Mouse (Mus musculus) hindbrain, embryonic 15.5 days (tissue): Measurements from ENCODE around the gene Mrm3. TPM values are rescaled to one million over a fixed set of nuclear protein-coding genes. Genes with fewer than 3 reads are reported as not detected.
A peak's percentile ranks its signal among the peaks of the same experiment; 100 is the strongest.
"Not testable (repeated sequence)": the region's sequence is repeated elsewhere in the genome, so short reads cannot be mapped to it uniquely, and the experiment has no call there.

Source experiments
- ATAC-seq: fragments of 200-750 bp; cut with Nextera tagmentation; 2 replicates; pipeline ENCODE4 v1.8.0; 2017; ENCODE audit warnings: low read depth, moderate number of reproducible peaks, moderate TSS enrichment; ENCODE audit not compliant: low FRiP score
- H3K27ac ChIP-seq: fragments of 300-500 bp; sonication (generic); replicated peaks from 2 replicates; pipeline ENCODE4 v1.5.1; 2015; ENCODE audit warnings: mild to moderate bottlenecking, inconsistent platforms
- H3K27me3 ChIP-seq: fragments of 300-500 bp; sonication (generic); 2 replicates; pipeline ENCODE4 v1.6.1; 2015; ENCODE audit warnings: control low read depth, inconsistent platforms
- H3K36me3 ChIP-seq: fragments of 300-500 bp; sonication (generic); 2 replicates; pipeline ENCODE4 v1.6.1; 2015; ENCODE audit warnings: control low read depth, inconsistent platforms
- H3K4me1 ChIP-seq: fragments of 300-500 bp; sonication (generic); replicated peaks from 2 replicates; pipeline ENCODE4 v1.6.1; 2015; ENCODE audit warnings: control low read depth, inconsistent platforms
- H3K4me2 ChIP-seq: fragments of 300-500 bp; sonication (generic); 2 replicates; pipeline ENCODE4 v1.6.1; 2015; ENCODE audit warnings: moderate library complexity, mild to moderate bottlenecking, inconsistent platforms
- H3K4me3 ChIP-seq: fragments of 300-500 bp; sonication (generic); 2 replicates; pipeline ENCODE4 v1.5.1; 2015; ENCODE audit warnings: mild to moderate bottlenecking, inconsistent platforms
- H3K9ac ChIP-seq: fragments of 300-500 bp; sonication (generic); 2 replicates; pipeline ENCODE4 v1.6.1; 2015; ENCODE audit warnings: inconsistent platforms
- H3K9me3 ChIP-seq: fragments of 300-500 bp; sonication (generic); 2 replicates; pipeline ENCODE4 v1.6.1; 2016; ENCODE audit warnings: control low read depth, inconsistent platforms
- WGBS: fragments of 180-500 bp; shearing (Covaris S2); methylation state at CpG from one replicate; pipeline ENCODE4 v1.1.7; 2015; 5-methylcytosine and 5-hydroxymethylcytosine counted together
- polyA plus RNA-seq: library from polyadenylated mRNA; unstranded; fragments of >200 nt; fragmentation: Nextera tagmentation; extraction: Ambion mirVana; gene quantifications from 2 replicates; pipeline ENCODE4 v1.2.1, GENCODE M21; 2015

Gene Mrm3
- polyA plus RNA-seq, result 23.8 and 26.6 TPM in 2 replicates

- Histone ChIP-seq H3K9me3 (no peaks in the 10 kb centered on the region), H3K36me3 (peaks cover 14% of the 10 kb centered on the region), H3K4me3 (peak within 1 kb of the TSS; percentile 93), H3K27me3 (no peaks in the 10 kb centered on the region), H3K9ac (peak within 1 kb of the TSS; percentile 88), H3K4me1 (peaks cover 34% of the 10 kb centered on the region), H3K4me2 (peak within 1 kb of the TSS; percentile 82), H3K27ac (peak within 1 kb of the TSS; percentile 88)
- peak; percentile 92 for ATAC-seq
- under 1% methylated on average over 61 of the region's 61 CpGs for WGBS
Measured at GRCm38 (mm10) chr11:76242901-76243810, at the start of gene Mrm3, which contains the start of gene Glod4. Gene Mrm3 (plus strand): TSS chr11:76243715. Gene Glod4 (minus strand): TSS chr11:76243725.

GRCm38 (mm10) chr11:76196275-76196976, 47.1 kb upstream of the Mrm3 start:
- Histone ChIP-seq H3K27ac (no peak overlapping the region), H3K27me3 (no peaks in the 10 kb centered on the region), H3K4me2 (no peak overlapping the region), H3K4me3 (no peak overlapping the region), H3K9me3 (no peaks in the 10 kb centered on the region), H3K4me1 (peaks cover 4% of the 10 kb centered on the region), H3K9ac (no peak overlapping the region), H3K36me3 (no peaks in the 10 kb centered on the region)
- WGBS, result 59% methylated on average over 8 of the region's 8 CpGs
- no peak for ATAC-seq

GRCm38 (mm10) chr11:76196977-76197469, 46.5 kb upstream of the Mrm3 start:
- WGBS, result 58% methylated on average over 8 of the region's 8 CpGs
- no peaks in the 10 kb centered on the region for H3K36me3 ChIP-seq
- no peaks in the 10 kb centered on the region for H3K27me3 ChIP-seq
- H3K4me1 ChIP-seq, result peaks cover 6% of the 10 kb centered on the region
- H3K9ac ChIP-seq, result no peak overlapping the region
- no peaks in the 10 kb centered on the region for H3K9me3 ChIP-seq
- H3K4me2 ChIP-seq, result no peak overlapping the region
- no peak overlapping the region for H3K4me3 ChIP-seq
- no peak for ATAC-seq
- H3K27ac ChIP-seq, result no peak overlapping the region

- no peaks in the 10 kb centered on the region for H3K9me3 ChIP-seq
- H3K4me2 ChIP-seq, result peak overlapping the region; percentile 80
- under 1% methylated on average over 87 of the region's 90 CpGs for WGBS
- peaks cover 21% of the 10 kb centered on the region for H3K36me3 ChIP-seq
- H3K9ac ChIP-seq, result peak overlapping the region; percentile 91
- peak overlapping the region; percentile 90 for H3K4me3 ChIP-seq
- peak; percentile 97 for ATAC-seq
- H3K27me3 ChIP-seq, result no peaks in the 10 kb centered on the region
- H3K27ac ChIP-seq, result peak overlapping the region; percentile 88
- H3K4me1 ChIP-seq, result peaks cover 22% of the 10 kb centered on the region
Measured at GRCm38 (mm10) chr11:76201761-76202674, 41.5 kb upstream of the Mrm3 start.

- ATAC-seq, result no peak
- H3K9ac ChIP-seq, result no peak overlapping the region
- peaks cover 16% of the 10 kb centered on the region for H3K4me1 ChIP-seq
- H3K27me3 ChIP-seq, result no peaks in the 10 kb centered on the region
- no peak overlapping the region for H3K4me3 ChIP-seq
- H3K9me3 ChIP-seq, result no peaks in the 10 kb centered on the region
- WGBS, result 89% methylated on average over 5 of the region's 5 CpGs
- H3K36me3 ChIP-seq, result peaks cover 46% of the 10 kb centered on the region
- no peak overlapping the region for H3K4me2 ChIP-seq
- H3K27ac ChIP-seq, result no peak overlapping the region
Measured at GRCm38 (mm10) chr11:76206793-76207192, 36.7 kb upstream of the Mrm3 start.

GRCm38 (mm10) chr11:76210228-76210985, 33.1 kb upstream of the Mrm3 start:
- H3K4me2 ChIP-seq, result no peak overlapping the region
- H3K4me1 ChIP-seq, result no peaks in the 10 kb centered on the region
- H3K4me3 ChIP-seq, result no peak overlapping the region
- no peaks in the 10 kb centered on the region for H3K27me3 ChIP-seq
- no peak for ATAC-seq
- no peaks in the 10 kb centered on the region for H3K9me3 ChIP-seq
- H3K27ac ChIP-seq, result no peak overlapping the region
- peaks cover 57% of the 10 kb centered on the region for H3K36me3 ChIP-seq
- WGBS, result 89% methylated on average over 13 of the region's 13 CpGs
- no peak overlapping the region for H3K9ac ChIP-seq

- ATAC-seq, H3K4me1 ChIP-seq, H3K9ac ChIP-seq, H3K9me3 ChIP-seq, H3K27me3 ChIP-seq, H3K4me2 ChIP-seq, H3K4me3 ChIP-seq, H3K27ac ChIP-seq: not testable (repeated sequence)
- 89% methylated on average over 5 of the region's 6 CpGs for WGBS
- H3K36me3 ChIP-seq, result peaks cover 45% of the 10 kb centered on the region
Measured at GRCm38 (mm10) chr11:76211595-76211994, 31.9 kb upstream of the Mrm3 start.

- Histone ChIP-seq H3K27me3 (no peaks in the 10 kb centered on the region), H3K4me2 (no peak overlapping the region), H3K4me3 (no peak overlapping the region), H3K36me3 (peaks cover 24% of the 10 kb centered on the region), H3K9ac (no peak overlapping the region), H3K9me3 (no peaks in the 10 kb centered on the region), H3K27ac (no peak overlapping the region), H3K4me1 (peaks cover 11% of the 10 kb centered on the region)
- 15% methylated on average over 5 of the region's 5 CpGs for WGBS
- no peak for ATAC-seq
Measured at GRCm38 (mm10) chr11:76213841-76214240, 29.7 kb upstream of the Mrm3 start.

GRCm38 (mm10) chr11:76215011-76215410, 28.5 kb upstream of the Mrm3 start:
- no peaks in the 10 kb centered on the region for H3K9me3 ChIP-seq
- ATAC-seq, result no peak
- 94% methylated on average over 2 of the region's 2 CpGs for WGBS
- H3K27ac ChIP-seq, result no peak overlapping the region
- H3K4me2 ChIP-seq, result no peak overlapping the region
- no peak overlapping the region for H3K9ac ChIP-seq
- H3K27me3 ChIP-seq, result no peaks in the 10 kb centered on the region
- peaks cover 11% of the 10 kb centered on the region for H3K4me1 ChIP-seq
- no peak overlapping the region for H3K4me3 ChIP-seq
- peaks cover 21% of the 10 kb centered on the region for H3K36me3 ChIP-seq

GRCm38 (mm10) chr11:76216049-76216540, 27.4 kb upstream of the Mrm3 start:
- ATAC-seq, result no peak
- Histone ChIP-seq H3K9ac (no peak overlapping the region), H3K4me3 (peak overlapping the region; percentile 88), H3K4me1 (peaks cover 11% of the 10 kb centered on the region), H3K27ac (peak overlapping the region; percentile 92; the same call in 1 of the 2 replicates), H3K9me3 (no peaks in the 10 kb centered on the region), H3K36me3 (peaks cover 22% of the 10 kb centered on the region), H3K4me2 (peak overlapping the region; percentile 83), H3K27me3 (no peaks in the 10 kb centered on the region)
- WGBS, result 96% methylated on average over 5 of the region's 5 CpGs
